In genomic region chr9:113162897-113163874, GRCm38 (mm10) we compare ENCODE assay signal across 22 mouse cellular contexts.
DNase-seq lines count a peak whose midpoint lies in the region; ATAC-seq lines count a peak whose summit lies in the region.
"Had no signal": no experiment of that assay in that cellular context is flagged by ENCODE, and none has a peak within 500 bp of the region (broad histone marks: within the 10 kb centered on the region; RNA-seq: fewer than 3 reads in every experiment).

No protein-coding gene starts in this region.

- no peaks in the 10 kb centered on the region for H3K36me3 ChIP-seq in forebrain, embryonic 14.5 days (ENCODE audit: control insufficient read depth, insufficient read depth, low read length)
- H3K36me3 ChIP-seq in forebrain, embryonic 12.5 days (replicated peaks): no peaks in the 10 kb centered on the region
- no peaks in the 10 kb centered on the region for H3K36me3 ChIP-seq in midbrain, embryonic 11.5 days (ENCODE audit: control insufficient read depth, insufficient read depth, low read length)
- H3K36me3 ChIP-seq in midbrain, embryonic 10.5 days: no peaks in the 10 kb centered on the region
- no peaks in the 10 kb centered on the region for H3K36me3 ChIP-seq in hindbrain, embryonic 14.5 days (replicated peaks; ENCODE audit: control insufficient read depth, insufficient read depth)
- H3K36me3 ChIP-seq in neural tube, embryonic 13.5 days: no peaks in the 10 kb centered on the region
- H3K36me3 ChIP-seq: embryonic facial prominence, embryonic 13.5 days; heart, embryonic 10.5 days; limb, embryonic 10.5 days had no signal

- H3K4me1 ChIP-seq in forebrain, embryonic 14.5 days (ENCODE audit: control insufficient read depth, insufficient read depth, low read length): peaks cover 7% of the 10 kb centered on the region; the same call in 1 of the 2 replicates
- H3K4me1 ChIP-seq in forebrain, embryonic 12.5 days: 0 out of 2 replicates have a peak, but pooled peaks cover 4% of the 10 kb centered on the region
- no peaks in the 10 kb centered on the region for H3K4me1 ChIP-seq in midbrain, embryonic 11.5 days (ENCODE audit: control insufficient read depth, insufficient read depth, low read length)
- H3K4me1 ChIP-seq in midbrain, embryonic 10.5 days: no peaks in the 10 kb centered on the region
- peaks cover 13% of the 10 kb centered on the region; the same call in 1 of the 2 replicates for H3K4me1 ChIP-seq in hindbrain, embryonic 14.5 days (replicated peaks; ENCODE audit: control insufficient read depth, insufficient read depth, low read length)
- H3K4me1 ChIP-seq in neural tube, embryonic 13.5 days (replicated peaks): peaks cover 14% of the 10 kb centered on the region
- H3K4me1 ChIP-seq: heart, embryonic 10.5 days; megakaryocyte, embryonic 14.5 days had no signal

- H3K9ac ChIP-seq in forebrain, embryonic 14.5 days (ENCODE audit: low read length): no peak overlapping the region
- H3K9ac ChIP-seq in forebrain, embryonic 12.5 days: no peak overlapping the region
- no peak overlapping the region for H3K9ac ChIP-seq in midbrain, embryonic 11.5 days (ENCODE audit: low read length)
- no peak overlapping the region for H3K9ac ChIP-seq in hindbrain, embryonic 14.5 days
- no peak overlapping the region for H3K9ac ChIP-seq in neural tube, embryonic 13.5 days
- H3K9ac ChIP-seq: embryonic facial prominence, embryonic 13.5 days had no signal

- WGBS in forebrain, embryonic 14.5 days: 41% methylated on average over 12 of the region's 12 CpGs
- WGBS in forebrain, embryonic 12.5 days: 65% methylated on average over 12 of the region's 12 CpGs
- WGBS in midbrain, embryonic 11.5 days: 87% methylated on average over 12 of the region's 12 CpGs
- WGBS in midbrain, embryonic 10.5 days: 86% methylated on average over 12 of the region's 12 CpGs
- WGBS in hindbrain, embryonic 14.5 days: 52% methylated on average over 12 of the region's 12 CpGs
- 53% methylated on average over 12 of the region's 12 CpGs for WGBS in neural tube, embryonic 13.5 days

- ATAC-seq in forebrain, embryonic 14.5 days: peak; percentile 84
- no peak for ATAC-seq in forebrain, embryonic 12.5 days (ENCODE audit: low FRiP score)
- ATAC-seq in midbrain, embryonic 11.5 days (ENCODE audit: low FRiP score): 0 out of 2 replicates have a peak, but pooled peaks have one; percentile 22
- ATAC-seq in hindbrain, embryonic 14.5 days (ENCODE audit: low FRiP score): 0 out of 2 replicates have a peak, but pooled peaks have one; percentile 21
- peak; percentile 80 for ATAC-seq in neural tube, embryonic 13.5 days (ENCODE audit: low read depth)
- ATAC-seq: CD4-positive, CD25-positive, alpha-beta regulatory T cell, adult 4 months; Patski had no signal

- H3K9me3 ChIP-seq in forebrain, embryonic 14.5 days (replicated peaks; ENCODE audit: control insufficient read depth, low read length): no peaks in the 10 kb centered on the region
- H3K9me3 ChIP-seq in forebrain, embryonic 12.5 days: no peaks in the 10 kb centered on the region
- H3K9me3 ChIP-seq in midbrain, embryonic 11.5 days (ENCODE audit: control insufficient read depth, low read length): no peaks in the 10 kb centered on the region
- H3K9me3 ChIP-seq in midbrain, embryonic 10.5 days (replicated peaks): no peaks in the 10 kb centered on the region
- no peaks in the 10 kb centered on the region for H3K9me3 ChIP-seq in hindbrain, embryonic 14.5 days (ENCODE audit: control insufficient read depth, low read length)
- H3K9me3 ChIP-seq in neural tube, embryonic 13.5 days: no peaks in the 10 kb centered on the region
- H3K9me3 ChIP-seq: embryonic facial prominence, embryonic 13.5 days; heart, embryonic 10.5 days; limb, embryonic 10.5 days had no signal

- H3K27ac ChIP-seq in forebrain, embryonic 14.5 days (ENCODE audit: low read depth, low read length): peak overlapping the region; percentile 71; the same call in 1 of the 2 replicates
- no peak overlapping the region for H3K27ac ChIP-seq in forebrain, embryonic 12.5 days
- H3K27ac ChIP-seq in midbrain, embryonic 11.5 days (ENCODE audit: low read depth, low read length): no peak overlapping the region
- H3K27ac ChIP-seq in midbrain, embryonic 10.5 days (replicated peaks): no peak overlapping the region
- peak overlapping the region; percentile 4; the same call in 1 of the 2 replicates for H3K27ac ChIP-seq in hindbrain, embryonic 14.5 days
- H3K27ac ChIP-seq in neural tube, embryonic 13.5 days (replicated peaks): peak overlapping the region; percentile 59; the same call in 1 of the 2 replicates
- H3K27ac ChIP-seq: embryonic facial prominence, embryonic 13.5 days; heart, embryonic 10.5 days; limb, embryonic 10.5 days had no signal

- H3K27me3 ChIP-seq in forebrain, embryonic 14.5 days (replicated peaks; ENCODE audit: control insufficient read depth, insufficient read depth, low read length): no peaks in the 10 kb centered on the region
- no peaks in the 10 kb centered on the region for H3K27me3 ChIP-seq in forebrain, embryonic 12.5 days
- H3K27me3 ChIP-seq in midbrain, embryonic 11.5 days (ENCODE audit: control insufficient read depth, insufficient read depth, low read length): no peaks in the 10 kb centered on the region
- H3K27me3 ChIP-seq in midbrain, embryonic 10.5 days (ENCODE audit: low read depth, poor library complexity, severe bottlenecking): no peaks in the 10 kb centered on the region
- no peaks in the 10 kb centered on the region for H3K27me3 ChIP-seq in hindbrain, embryonic 14.5 days (ENCODE audit: control insufficient read depth, insufficient read depth, low read length)
- no peaks in the 10 kb centered on the region for H3K27me3 ChIP-seq in neural tube, embryonic 13.5 days
- H3K27me3 ChIP-seq: embryonic facial prominence, embryonic 13.5 days; megakaryocyte, embryonic 14.5 days; Patski had no signal

- H3K4me3 ChIP-seq in forebrain, embryonic 14.5 days (ENCODE audit: low read depth, low read length): no peak overlapping the region
- no peak overlapping the region for H3K4me3 ChIP-seq in forebrain, embryonic 12.5 days (replicated peaks)
- H3K4me3 ChIP-seq in midbrain, embryonic 11.5 days (ENCODE audit: low read depth, low read length): no peak overlapping the region
- no peak overlapping the region for H3K4me3 ChIP-seq in midbrain, embryonic 10.5 days
- H3K4me3 ChIP-seq in hindbrain, embryonic 14.5 days (replicated peaks; ENCODE audit: low read length): no peak overlapping the region
- H3K4me3 ChIP-seq in neural tube, embryonic 13.5 days: no peak overlapping the region
- H3K4me3 ChIP-seq: embryonic facial prominence, embryonic 13.5 days; heart, embryonic 10.5 days; limb, embryonic 10.5 days; megakaryocyte, embryonic 14.5 days had no signal

- H3K4me2 ChIP-seq in forebrain, embryonic 14.5 days (ENCODE audit: low read length): no peak overlapping the region
- H3K4me2 ChIP-seq in forebrain, embryonic 12.5 days: no peak overlapping the region
- H3K4me2 ChIP-seq in midbrain, embryonic 11.5 days: no peak overlapping the region
- no peak overlapping the region for H3K4me2 ChIP-seq in hindbrain, embryonic 14.5 days (replicated peaks)
- H3K4me2 ChIP-seq in neural tube, embryonic 13.5 days: no peak overlapping the region
- H3K4me2 ChIP-seq: embryonic facial prominence, embryonic 13.5 days had no signal

- peak; percentile 68 for DNase-seq in forebrain, embryonic 14.5 days (ENCODE audit: low spot score)
- no peak for DNase-seq in midbrain, embryonic 11.5 days (ENCODE audit: low spot score, missing footprints)
- DNase-seq in midbrain, embryonic 10.5 days (ENCODE audit: low spot score): no peak
- no peak for DNase-seq in hindbrain, embryonic 14.5 days (ENCODE audit: low spot score)
- DNase-seq in right cerebral cortex, postnatal 36 days (ENCODE audit: low spot score in 2 of 2): no peak
- DNase-seq in cerebellum, postnatal 4 days (ENCODE audit: low spot score in 2 of 2): no peak
- DNase-seq: adrenal gland, adult 8-10 months; cerebellum, adult 9-11 months; kidney, adult 18-20 months; kidney, postnatal 14 days; lung, adult 18-20 months; lung, postnatal 14 days; right cerebral cortex, adult 18-20 months; spleen, adult 18-20 months had no signal

Comparison
In these comparisons a context has a peak if more than half of its experiments do, and no peak if none do; other contexts are left out.
1. H3K27ac ChIP-seq: peak in forebrain, embryonic 14.5 days (single experiment), hindbrain, embryonic 14.5 days (single experiment) and neural tube, embryonic 13.5 days (single experiment); none in forebrain, embryonic 12.5 days (single experiment), midbrain, embryonic 11.5 days (single experiment) and midbrain, embryonic 10.5 days (single experiment).